Mouse (Mus musculus) urinary bladder, postnatal 36 days (tissue): Measurements from ENCODE around the gene Fgd2.

ENCODE experiments used
- DNase-seq, 2 experiments: peaks; one replicate each; pipeline ENCODE4 v3.0.0; 2022; ENCODE audit warnings: low spot score in 2 of 2, mixed read lengths in 1 of 2

The Fgd2 gene

DNA sequence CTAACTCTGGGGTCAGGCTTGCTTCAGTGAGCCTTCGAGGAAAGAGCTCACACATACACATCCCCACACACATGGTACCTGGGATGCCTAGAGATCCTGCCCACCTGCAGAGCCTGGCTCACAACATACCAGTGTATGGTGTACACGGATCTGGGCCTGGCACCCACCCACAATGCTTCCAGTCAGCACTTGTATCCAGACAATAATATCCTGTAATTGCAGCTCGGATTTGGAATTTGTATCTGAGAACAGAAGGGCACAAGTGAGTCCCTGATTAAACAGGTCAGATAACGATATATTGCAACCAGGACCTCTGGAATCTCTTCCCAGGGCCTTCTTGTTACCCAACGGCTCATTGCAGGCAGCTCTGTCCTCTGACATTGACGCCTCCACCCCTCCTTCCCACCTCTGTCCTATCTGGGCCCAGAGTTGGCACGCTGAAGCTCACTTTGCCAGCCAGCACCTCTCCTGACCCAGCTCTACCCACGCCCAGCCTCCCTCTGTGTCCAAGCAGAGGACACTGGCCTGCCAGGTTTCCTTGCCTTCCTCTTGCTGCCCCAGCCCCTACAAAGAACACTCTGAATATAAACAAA, 62.3 kb downstream of the Fgd2 start:
- DNase-seq: no peak

DNA sequence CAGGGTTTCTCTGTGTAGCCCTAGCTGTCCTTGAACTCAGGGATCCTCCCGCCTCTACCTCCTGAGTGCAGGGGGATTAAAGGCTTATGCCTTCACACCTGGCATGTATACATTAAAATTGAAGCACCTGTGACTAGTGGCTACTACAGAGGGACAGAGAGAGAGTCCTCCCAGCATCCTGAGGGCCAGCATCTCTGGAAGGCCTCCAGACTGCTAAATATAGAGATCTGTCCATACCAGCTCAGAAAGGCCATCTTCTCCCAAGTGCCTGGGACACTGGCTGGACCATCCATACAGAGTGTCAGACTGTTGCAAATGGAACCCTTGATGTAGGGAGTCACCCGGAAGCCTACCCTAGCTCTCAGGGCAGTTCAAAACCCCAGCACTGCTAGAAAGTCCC, 63.3 kb downstream of the Fgd2 start:
- DNase-seq: no peak

DNA sequence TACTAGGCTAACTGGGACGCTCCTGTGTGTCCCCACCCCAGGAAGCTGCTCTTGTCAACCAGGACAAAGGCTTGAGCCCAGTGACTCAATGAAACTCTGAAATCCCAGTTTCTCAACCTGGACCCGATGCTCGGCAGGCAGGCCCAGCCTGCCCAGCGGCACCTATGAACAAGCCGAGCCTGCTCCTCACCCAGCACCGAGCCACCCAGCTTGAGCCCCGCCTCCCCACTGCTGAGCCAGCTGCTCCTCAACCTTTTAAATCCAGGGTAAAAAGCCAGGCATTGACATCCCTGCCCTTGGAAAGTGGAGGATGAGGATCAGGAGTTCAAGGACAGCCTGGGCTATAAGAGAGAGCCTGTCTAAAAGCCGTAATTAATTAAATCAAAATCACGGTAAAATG, 64.6 kb downstream of the Fgd2 start:
- no peak for DNase-seq

DNA sequence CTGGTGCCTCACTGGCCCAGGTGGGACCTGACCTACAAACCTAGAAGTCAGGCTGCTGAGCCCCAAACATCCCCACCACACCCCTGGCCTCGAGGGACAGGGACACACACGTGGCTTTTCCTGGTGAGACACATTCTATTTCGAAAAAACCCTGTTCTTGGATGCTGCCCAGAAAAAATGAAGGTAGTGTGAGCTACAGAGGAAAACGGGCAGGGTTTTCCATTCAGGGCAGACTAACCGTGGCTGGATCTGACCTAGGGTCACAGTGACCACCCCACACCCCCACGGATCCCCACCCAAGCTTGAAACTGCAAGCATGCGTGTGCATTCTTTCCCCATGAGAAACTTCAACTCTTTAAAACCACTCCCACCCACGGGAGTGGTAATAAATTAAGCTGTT, 67.5 kb downstream of the Fgd2 start:
- peak in 1 of 2 experiments; percentile 48 for DNase-seq

DNA sequence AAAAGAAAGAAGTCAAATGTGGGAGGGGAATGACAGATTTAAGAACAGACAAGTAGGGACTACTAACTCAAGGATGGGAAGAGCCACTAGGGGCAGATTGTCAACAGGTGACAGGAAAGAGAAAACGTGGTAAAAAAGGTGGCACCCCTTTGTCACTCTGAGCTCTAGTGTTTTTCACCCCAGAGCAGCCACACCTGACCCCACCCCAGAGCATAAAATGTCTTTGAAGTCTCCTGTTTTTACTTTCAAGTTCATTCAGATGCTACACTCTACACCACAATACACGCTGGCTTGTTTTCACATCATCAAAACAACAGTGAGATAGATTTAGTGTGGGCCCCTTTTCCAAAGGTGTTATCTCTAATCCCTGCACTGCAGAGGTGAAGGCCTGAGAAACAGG, 68.1 kb downstream of the Fgd2 start:
- no peak for DNase-seq
